Mouse (Mus musculus) forebrain, embryonic 14.5 days (tissue): ENCODE data around the gene Ttc28. TPM values are rescaled to one million over a fixed set of nuclear protein-coding genes. Genes with fewer than 3 reads are reported as not detected.
A peak's percentile ranks its signal among the peaks of the same experiment; 100 is the strongest.

Experiments used
- ATAC-seq: fragments of 200-750 bp; cut with Nextera tagmentation; 2 replicates; pipeline ENCODE4 v1.8.0; 2017; ENCODE audit warnings: mild to moderate bottlenecking, moderate library complexity
- DNase-seq: peaks from one replicate; pipeline ENCODE4 v3.0.0-alpha.2; 2015; ENCODE audit warnings: low spot score
- H3K27ac ChIP-seq: fragments of 300-500 bp; sonication (generic); 2 replicates; pipeline ENCODE4 v1.5.1; 2014; ENCODE audit warnings: low read depth, mild to moderate bottlenecking, control low read depth, low read length, moderate library complexity
- H3K27me3 ChIP-seq: fragments of 300-500 bp; sonication (generic); replicated peaks from 2 replicates; pipeline ENCODE4 v1.6.1; 2014; ENCODE audit warnings: low read length, control low read depth, mixed read lengths; ENCODE audit not compliant: control insufficient read depth, insufficient read depth
- H3K36me3 ChIP-seq: fragments of 300-500 bp; sonication (generic); 2 replicates; pipeline ENCODE4 v1.6.1; 2014; ENCODE audit warnings: low read length, control low read depth; ENCODE audit not compliant: control insufficient read depth, insufficient read depth
- H3K4me1 ChIP-seq: fragments of 300-500 bp; sonication (generic); 2 replicates; pipeline ENCODE4 v1.6.1; 2014; ENCODE audit warnings: antibody characterized with exemption, low read length, control low read depth; ENCODE audit not compliant: control insufficient read depth, insufficient read depth
- H3K4me2 ChIP-seq: fragments of 300-500 bp; sonication (generic); 2 replicates; pipeline ENCODE4 v1.6.1; 2014; ENCODE audit warnings: mild to moderate bottlenecking, control low read depth, low read length
- H3K4me3 ChIP-seq: fragments of 300-500 bp; sonication (generic); 2 replicates; pipeline ENCODE4 v1.5.1; 2014; ENCODE audit warnings: low read depth, low read length, control low read depth
- H3K9ac ChIP-seq: fragments of 300-500 bp; sonication (generic); 2 replicates; pipeline ENCODE4 v1.6.1; 2014; ENCODE audit warnings: mild to moderate bottlenecking, low read length, control low read depth, moderate library complexity
- H3K9me3 ChIP-seq: fragments of 300-500 bp; sonication (generic); replicated peaks from 2 replicates; pipeline ENCODE4 v1.6.1; 2016; ENCODE audit warnings: low read length, control low read depth, mixed read lengths; ENCODE audit not compliant: control insufficient read depth
- WGBS: fragments of 180-500 bp; shearing (Covaris S2); extraction: QIAGEN DNeasy Blood & Tissue Kit; methylation state at CpG from one replicate; pipeline ENCODE4 v1.1.7; 2014; 5-methylcytosine and 5-hydroxymethylcytosine counted together
- polyA plus RNA-seq: library from polyadenylated mRNA; unstranded; fragments of >200 nt; fragmentation: Nextera tagmentation; extraction: Ambion mirVana; gene quantifications from 2 replicates; pipeline ENCODE4 v1.2.1, GENCODE M21; 2014

The Ttc28 gene
- polyA plus RNA-seq, 1 experiment from 2014 or later, result 29.0 TPM

GRCm38 (mm10) chr5:110900331-110900730, 20.7 kb downstream of the Ttc28 start:
- H3K4me1 ChIP-seq, result no peaks in the 10 kb centered on the region
- H3K4me2 ChIP-seq, result no peak overlapping the region
- peaks cover 4% of the 10 kb centered on the region for H3K36me3 ChIP-seq
- no peak overlapping the region for H3K9ac ChIP-seq
- H3K9me3 ChIP-seq, result no peaks in the 10 kb centered on the region
- DNase-seq (no peak), ATAC-seq (no peak)
- no peaks in the 10 kb centered on the region for H3K27me3 ChIP-seq
- H3K4me3 ChIP-seq, result no peak overlapping the region
- H3K27ac ChIP-seq, result no peak overlapping the region

DNA sequence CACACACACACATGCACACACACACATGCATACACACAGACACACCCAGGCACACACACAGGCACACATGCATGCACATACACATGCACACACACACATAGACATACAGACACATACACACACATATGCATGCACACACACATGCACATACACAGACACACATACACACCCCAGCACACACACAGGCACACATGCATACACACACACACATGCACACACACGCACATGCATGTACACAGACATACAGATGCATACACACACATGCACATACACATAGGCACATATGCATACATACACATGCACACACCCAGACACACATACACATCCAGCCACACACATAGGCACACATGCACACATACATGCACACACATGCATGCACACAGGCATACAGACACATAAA, 27.1 kb downstream of the Ttc28 start:
- Histone ChIP-seq H3K9me3 (no peaks in the 10 kb centered on the region), H3K4me1 (no peaks in the 10 kb centered on the region), H3K27me3 (no peaks in the 10 kb centered on the region), H3K4me3 (no peak overlapping the region), H3K9ac (no peak overlapping the region), H3K27ac (no peak overlapping the region), H3K36me3 (no peaks in the 10 kb centered on the region), H3K4me2 (no peak overlapping the region)
- WGBS, result 100% methylated on average over 1 of the region's 1 CpGs
- DNase-seq (no peak), ATAC-seq (no peak)

DNA sequence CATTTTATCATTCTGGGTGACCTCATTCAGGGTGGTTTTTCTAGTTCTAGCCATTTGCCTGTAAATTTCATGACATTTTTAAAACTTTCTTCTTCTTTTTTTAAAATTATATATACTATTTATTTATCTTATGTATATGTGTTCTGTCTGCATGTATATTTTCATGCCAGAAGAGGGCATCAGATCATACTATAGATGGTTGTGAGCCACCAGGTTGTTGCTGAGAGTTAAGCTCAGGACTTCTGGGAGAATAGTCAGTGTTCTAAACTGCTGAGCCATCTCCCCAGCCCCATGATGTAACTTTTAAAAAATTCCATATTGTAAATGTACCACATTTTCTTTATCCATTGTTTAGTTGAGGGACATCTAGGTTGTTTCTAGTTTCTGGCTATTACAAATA, 29.3 kb downstream of the Ttc28 start:
- H3K4me3 ChIP-seq, result no peak overlapping the region
- no peak for ATAC-seq
- no peak overlapping the region for H3K4me2 ChIP-seq
- no peaks in the 10 kb centered on the region for H3K4me1 ChIP-seq
- H3K9ac ChIP-seq, result no peak overlapping the region
- H3K27me3 ChIP-seq, result no peaks in the 10 kb centered on the region
- no peak overlapping the region for H3K27ac ChIP-seq
- H3K9me3 ChIP-seq, result no peaks in the 10 kb centered on the region
- H3K36me3 ChIP-seq, result no peaks in the 10 kb centered on the region
- DNase-seq, result peak; percentile 17

DNA sequence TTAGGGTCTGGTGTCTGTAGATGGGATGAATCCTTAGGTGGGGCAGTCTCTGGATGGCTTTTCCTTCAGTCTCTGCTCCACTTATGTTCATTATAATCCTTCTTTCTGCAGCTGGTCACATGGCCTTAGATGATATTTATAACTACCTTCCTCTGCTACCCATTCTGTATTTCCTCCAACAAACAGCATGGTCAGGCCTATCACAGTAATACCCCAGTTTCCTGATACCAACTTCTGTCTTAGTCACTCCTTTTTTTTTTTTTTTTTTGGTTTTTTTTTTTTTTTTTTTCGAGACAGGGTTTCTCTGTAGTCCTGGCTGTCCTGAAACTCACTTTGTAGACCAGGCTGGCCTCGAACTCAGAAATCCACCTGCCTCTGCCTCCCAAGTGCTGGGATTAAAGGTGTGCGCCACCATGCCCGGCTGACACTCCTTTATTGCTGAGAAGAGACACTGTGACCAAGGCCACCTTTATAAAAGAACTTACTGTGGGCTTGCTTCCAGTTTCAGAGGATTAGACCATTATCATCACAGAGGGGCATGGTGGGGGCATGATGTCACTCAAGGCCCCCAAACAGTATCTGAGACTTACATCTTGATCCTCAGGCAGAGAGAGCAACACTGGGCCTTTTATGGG, 30.5 kb downstream of the Ttc28 start:
- H3K9ac ChIP-seq, result no peak overlapping the region
- H3K4me2 ChIP-seq, result no peak overlapping the region
- no peaks in the 10 kb centered on the region for H3K27me3 ChIP-seq
- no peak for DNase-seq
- H3K36me3 ChIP-seq, result no peaks in the 10 kb centered on the region
- H3K9me3 ChIP-seq, result no peaks in the 10 kb centered on the region
- no peaks in the 10 kb centered on the region for H3K4me1 ChIP-seq
- no peak overlapping the region for H3K27ac ChIP-seq
- 88% methylated on average over 4 of the region's 4 CpGs for WGBS
- H3K4me3 ChIP-seq, result no peak overlapping the region
- no peak for ATAC-seq

- ATAC-seq (no peak), DNase-seq (no peak)
- no peaks in the 10 kb centered on the region for H3K9me3 ChIP-seq
- H3K4me3 ChIP-seq, result no peak overlapping the region
- no peak overlapping the region for H3K4me2 ChIP-seq
- no peak overlapping the region for H3K9ac ChIP-seq
- H3K27me3 ChIP-seq, result no peaks in the 10 kb centered on the region
- WGBS, result 84% methylated on average over 11 of the region's 11 CpGs
- H3K27ac ChIP-seq, result no peak overlapping the region
- no peaks in the 10 kb centered on the region for H3K4me1 ChIP-seq
- no peaks in the 10 kb centered on the region for H3K36me3 ChIP-seq
Measured at GRCm38 (mm10) chr5:110914859-110915258, 35.3 kb downstream of the Ttc28 start.

- no peak for DNase-seq
- Histone ChIP-seq H3K4me3 (no peak overlapping the region), H3K4me2 (no peak overlapping the region), H3K36me3 (no peaks in the 10 kb centered on the region), H3K9ac (no peak overlapping the region), H3K9me3 (no peaks in the 10 kb centered on the region), H3K27ac (no peak overlapping the region), H3K27me3 (no peaks in the 10 kb centered on the region), H3K4me1 (no peaks in the 10 kb centered on the region)
- WGBS, result 77% methylated on average over 3 of the region's 3 CpGs
- no peak for ATAC-seq
Measured at GRCm38 (mm10) chr5:110916241-110916640, 36.6 kb downstream of the Ttc28 start.

DNA sequence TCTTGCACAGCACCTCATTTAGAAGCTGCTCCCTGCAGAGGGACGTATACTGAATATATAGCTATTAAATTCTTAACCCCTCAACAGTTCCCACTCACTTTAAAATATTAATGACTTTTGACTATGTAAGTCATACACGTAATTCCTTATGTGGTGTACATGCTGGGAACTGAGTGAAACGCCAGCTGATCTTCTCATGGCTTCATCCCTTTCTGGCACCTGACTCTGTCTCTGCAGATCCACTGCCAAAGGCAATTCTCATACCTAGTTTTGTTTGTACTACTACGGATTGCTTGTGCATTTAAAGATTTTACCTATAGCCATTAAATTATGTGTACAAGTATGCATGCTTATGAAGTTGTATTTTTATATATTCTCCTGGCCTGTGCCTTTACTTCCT, 39.9 kb downstream of the Ttc28 start:
- Histone ChIP-seq H3K4me2 (no peak overlapping the region), H3K27me3 (no peaks in the 10 kb centered on the region), H3K4me3 (no peak overlapping the region), H3K4me1 (no peaks in the 10 kb centered on the region), H3K36me3 (no peaks in the 10 kb centered on the region), H3K9ac (no peak overlapping the region), H3K27ac (no peak overlapping the region), H3K9me3 (no peaks in the 10 kb centered on the region)
- DNase-seq, result no peak
- no peak for ATAC-seq
- WGBS, result 88% methylated on average over 4 of the region's 4 CpGs

DNA sequence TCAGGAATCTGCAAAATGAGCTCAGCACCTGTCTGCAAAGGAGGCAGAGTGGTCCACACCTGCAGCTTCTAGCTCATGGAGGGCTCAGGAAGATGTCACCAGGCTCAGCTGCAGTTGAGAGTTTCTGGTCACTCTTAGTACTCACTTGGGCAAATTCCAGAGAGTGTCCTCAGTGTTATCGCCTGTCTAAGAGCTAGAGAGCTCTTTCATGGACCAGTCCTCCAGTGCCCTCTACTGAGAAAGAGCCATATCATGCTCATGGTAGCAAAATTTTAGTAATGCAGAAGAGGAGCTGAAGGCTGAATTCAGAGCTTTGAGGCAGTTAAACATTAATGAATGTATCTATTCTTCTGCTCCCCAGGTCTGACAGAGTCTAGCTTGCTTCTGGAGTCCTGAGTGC, 43.7 kb downstream of the Ttc28 start:
- H3K9me3 ChIP-seq, result no peaks in the 10 kb centered on the region
- WGBS, result 27% methylated on average over 1 of the region's 1 CpGs
- no peaks in the 10 kb centered on the region for H3K27me3 ChIP-seq
- ATAC-seq (no peak), DNase-seq (peak; percentile 52)
- no peak overlapping the region for H3K4me2 ChIP-seq
- no peaks in the 10 kb centered on the region for H3K36me3 ChIP-seq
- H3K9ac ChIP-seq, result no peak overlapping the region; the same call in 1 of the 2 replicates
- no peaks in the 10 kb centered on the region for H3K4me1 ChIP-seq
- no peak overlapping the region for H3K4me3 ChIP-seq
- H3K27ac ChIP-seq, result no peak overlapping the region

- Histone ChIP-seq H3K9me3 (no peaks in the 10 kb centered on the region), H3K4me2 (no peak overlapping the region), H3K27me3 (no peaks in the 10 kb centered on the region), H3K27ac (no peak overlapping the region), H3K4me1 (no peaks in the 10 kb centered on the region), H3K4me3 (no peak overlapping the region), H3K36me3 (no peaks in the 10 kb centered on the region), H3K9ac (no peak overlapping the region)
- no peak for ATAC-seq
- no peak for DNase-seq
- 92% methylated on average over 3 of the region's 3 CpGs for WGBS
Measured at GRCm38 (mm10) chr5:110924636-110925035, 45.0 kb downstream of the Ttc28 start.
